Comparison of ENCODE assay signal across 23 mouse cellular contexts in the genomic region with DNA sequence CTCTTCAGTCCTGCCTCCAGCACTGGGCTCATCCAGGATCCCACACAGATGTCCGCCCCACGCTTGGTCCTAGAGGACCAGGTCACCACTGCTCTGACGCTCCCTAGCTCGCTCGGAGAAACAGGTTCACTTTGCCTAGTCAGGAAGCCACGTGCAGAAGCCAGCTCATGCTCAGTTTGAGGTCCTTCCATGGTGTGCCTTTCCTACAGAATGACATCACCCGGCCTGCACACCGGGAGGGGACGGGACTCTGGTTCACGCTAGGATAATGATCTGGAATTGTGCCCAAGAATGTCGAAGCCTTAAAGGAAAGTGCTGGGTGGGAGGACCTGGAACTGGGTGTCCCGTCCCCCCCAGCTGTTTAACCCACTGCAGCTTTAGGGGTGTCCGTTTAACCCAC. TPM values are rescaled to one million over a fixed set of nuclear protein-coding genes. Genes with fewer than 3 reads are reported as not detected.
DNase-seq lines count a peak whose midpoint lies in the region; ATAC-seq and TF ChIP-seq lines count a peak whose summit lies in the region.
"Had no signal": no experiment of that assay in that cellular context is flagged by ENCODE, and none has a peak within 500 bp of the region (broad histone marks: within the 10 kb centered on the region; RNA-seq: fewer than 3 reads in every experiment).

No protein-coding gene starts in this region.

- no peaks in the 10 kb centered on the region for H3K4me1 ChIP-seq in embryonic facial prominence, embryonic 13.5 days
- no peaks in the 10 kb centered on the region for H3K4me1 ChIP-seq in embryonic facial prominence, embryonic 10.5 days
- no peaks in the 10 kb centered on the region for H3K4me1 ChIP-seq in heart, postnatal 0 days (ENCODE audit: control insufficient read depth, insufficient read depth)
- H3K4me1 ChIP-seq: forebrain, embryonic 12.5 days; hindbrain, embryonic 12.5 days had no signal

- H3K4me3 ChIP-seq in embryonic facial prominence, embryonic 13.5 days: no peak overlapping the region
- H3K4me3 ChIP-seq in embryonic facial prominence, embryonic 10.5 days: no peak overlapping the region
- H3K4me3 ChIP-seq in heart, postnatal 0 days (ENCODE audit: low read depth, low read length): no peak overlapping the region
- H3K4me3 ChIP-seq: forebrain, embryonic 12.5 days; heart, embryonic 13.5 days; hindbrain, embryonic 12.5 days had no signal

- DNase-seq in embryonic facial prominence, embryonic 10.5 days (ENCODE audit: low spot score): no peak
- no peak for DNase-seq in heart, postnatal 0 days (ENCODE audit: low spot score)
- no peak for DNase-seq in heart, adult 18-20 months
- DNase-seq in right cerebral cortex, adult 18-20 months: peak; percentile 38
- DNase-seq in right cerebral cortex, postnatal 10 days (ENCODE audit: low spot score in 2 of 2): no peak
- no peak for DNase-seq in kidney, postnatal 4 days
- DNase-seq: adrenal gland, adult 2 months; adrenal gland, postnatal 25 days; B cell, adult 2 months; cerebellum, adult 2 months; cerebellum, postnatal 10 days; forebrain, postnatal 0 days; heart, postnatal 10 days; heart, postnatal 4 days had no signal

- H3K27ac ChIP-seq in embryonic facial prominence, embryonic 13.5 days: 0 out of 2 replicates have a peak overlapping the region, but pooled peaks have one; percentile 4
- H3K27ac ChIP-seq in embryonic facial prominence, embryonic 10.5 days (replicated peaks): no peak overlapping the region
- no peak overlapping the region for H3K27ac ChIP-seq in heart, postnatal 0 days (ENCODE audit: low read depth)
- H3K27ac ChIP-seq: forebrain, embryonic 12.5 days; heart, embryonic 13.5 days; hindbrain, embryonic 12.5 days had no signal

- 83% methylated on average over 13 of the region's 13 CpGs for WGBS in embryonic facial prominence, embryonic 13.5 days
- 93% methylated on average over 13 of the region's 13 CpGs for WGBS in embryonic facial prominence, embryonic 10.5 days
- WGBS in heart, postnatal 0 days: 52% methylated on average over 13 of the region's 13 CpGs

- peaks cover 88% of the 10 kb centered on the region for H3K36me3 ChIP-seq in embryonic facial prominence, embryonic 13.5 days
- peaks cover 96% of the 10 kb centered on the region for H3K36me3 ChIP-seq in embryonic facial prominence, embryonic 10.5 days (replicated peaks)
- peaks cover 94% of the 10 kb centered on the region for H3K36me3 ChIP-seq in heart, postnatal 0 days (replicated peaks; ENCODE audit: control insufficient read depth, insufficient read depth, low read length)

- TF ChIP-seq CTCF in heart, postnatal 0 days (IDR thresholded peaks at IDR 0.05; ENCODE audit: low read depth): no peak

- no peaks in the 10 kb centered on the region for H3K9me3 ChIP-seq in embryonic facial prominence, embryonic 13.5 days
- no peaks in the 10 kb centered on the region for H3K9me3 ChIP-seq in embryonic facial prominence, embryonic 10.5 days
- no peaks in the 10 kb centered on the region for H3K9me3 ChIP-seq in heart, postnatal 0 days (replicated peaks; ENCODE audit: control insufficient read depth, low read length)
- H3K9me3 ChIP-seq: forebrain, embryonic 12.5 days; G1E; heart, embryonic 13.5 days; hindbrain, embryonic 12.5 days had no signal

- no peak overlapping the region for H3K4me2 ChIP-seq in embryonic facial prominence, embryonic 13.5 days
- H3K4me2 ChIP-seq in heart, postnatal 0 days (ENCODE audit: low read depth, low read length): no peak overlapping the region
- H3K4me2 ChIP-seq: forebrain, embryonic 12.5 days; heart, embryonic 13.5 days; hindbrain, embryonic 12.5 days had no signal

- H3K27me3 ChIP-seq in embryonic facial prominence, embryonic 13.5 days: no peaks in the 10 kb centered on the region
- H3K27me3 ChIP-seq in embryonic facial prominence, embryonic 10.5 days (replicated peaks; ENCODE audit: low read depth, poor library complexity, severe bottlenecking): no peaks in the 10 kb centered on the region
- no peaks in the 10 kb centered on the region for H3K27me3 ChIP-seq in heart, postnatal 0 days (ENCODE audit: control insufficient read depth, insufficient read depth, low read length)
- H3K27me3 ChIP-seq: forebrain, embryonic 12.5 days; heart, embryonic 13.5 days; hindbrain, embryonic 12.5 days had no signal

- no peak for TF ChIP-seq EP300 in heart, postnatal 0 days (IDR thresholded peaks at IDR 0.05; ENCODE audit: low read depth)

- H3K9ac ChIP-seq in embryonic facial prominence, embryonic 13.5 days: no peak overlapping the region
- no peak overlapping the region for H3K9ac ChIP-seq in heart, postnatal 0 days (replicated peaks; ENCODE audit: low read depth, low read length)
- H3K9ac ChIP-seq: forebrain, embryonic 12.5 days; forebrain, postnatal 0 days; heart, embryonic 13.5 days; hindbrain, embryonic 12.5 days had no signal

- no peak for ATAC-seq in embryonic facial prominence, embryonic 13.5 days (ENCODE audit: insufficient number of reproducible peaks, insufficient read depth, low FRiP score, low TSS enrichment, low read depth)
- ATAC-seq in heart, postnatal 0 days (ENCODE audit: insufficient read depth, low read depth): peak; percentile 40; the same call in 1 of the 2 replicates
- ATAC-seq: CD4-positive, CD25-positive, alpha-beta regulatory T cell, adult 4 months; forebrain, postnatal 0 days; hindbrain, embryonic 16.5 days; inflammation-experienced regulatory T-cells, adult 6 months; intestine, postnatal 0 days had no signal

RNA-seq across cellular contexts. Expression of a gene that starts 49.1 kb away (rescaled TPM):
- polyA plus RNA-seq in embryonic facial prominence, embryonic 13.5 days (2015; fragmentation: Nextera tagmentation; extraction: Ambion mirVana): 56.9 and 62.3 TPM in 2 replicates
- polyA plus RNA-seq in embryonic facial prominence, embryonic 10.5 days (2016; fragmentation: Nextera tagmentation; extraction: Ambion mirVana): 64.2 and 67.5 TPM in 2 replicates
- 100 and 126 TPM in 2 replicates for total RNA-seq in heart, postnatal 0 days (2014; rRNA removed; ENCODE audit: low replicate concordance)
- polyA plus RNA-seq in heart, postnatal 0 days (2015; fragmentation: Nextera tagmentation; extraction: Ambion mirVana): 25.9 and 31.2 TPM in 2 replicates
- 100 to 1,000 TPM; 131 to 138 TPM for total RNA-seq in heart, adult 18-20 months (2021)
